Mouse (Mus musculus) cortical plate, adult 2 months (tissue): Measurements from ENCODE around the gene Syngr1.

Experiments
- CTCF ChIP-seq: fragments of 200-500 bp; IDR thresholded peaks from 2 replicates; pipeline ENCODE4 v1.5.1; 2011; ENCODE audit warnings: mild to moderate bottlenecking, control low read depth, low read length; ENCODE audit not compliant: insufficient read depth; ENCODE audit errors: extremely low read depth
- POLR2A ChIP-seq: fragments of 200-500 bp; IDR thresholded peaks from 2 replicates; pipeline ENCODE4 v1.6.1; 2011; ENCODE audit warnings: mild to moderate bottlenecking, low read length, control low read depth; ENCODE audit not compliant: insufficient read depth; ENCODE audit errors: extremely low read depth

DNA sequence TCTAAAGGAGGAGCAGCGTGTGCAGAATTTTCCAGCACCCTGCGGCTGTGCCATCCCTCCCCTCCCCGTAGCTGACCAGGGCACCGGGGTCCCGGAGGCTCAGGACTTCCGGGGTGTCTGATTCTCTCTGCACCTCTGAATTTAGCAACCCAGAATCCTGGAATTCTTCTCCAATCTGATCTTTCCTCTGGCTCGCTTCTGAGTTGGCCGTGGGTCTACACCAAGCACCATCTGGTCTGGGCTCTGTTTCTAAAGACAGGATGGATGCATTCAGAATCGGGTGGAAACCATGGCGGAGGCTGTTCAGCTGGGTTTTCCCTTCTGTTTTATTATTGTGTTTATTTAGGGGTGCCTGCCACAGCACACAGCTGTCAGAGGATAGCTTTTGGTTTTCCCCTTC is 9.7 kb downstream of the Syngr1 start:
- TF ChIP-seq CTCF (no peak), POLR2A (no peak)
